Mouse (Mus musculus): ENCODE measurements around the gene Cavin1. TPM values are rescaled to one million over a fixed set of nuclear protein-coding genes. Genes with fewer than 3 reads are reported as not detected.

Gene Cavin1
- total RNA-seq, 2 experiments from 2014 or later, result 479 to 498 TPM

GRCm38 (mm10) chr11:100957244-100957643 is 13.4 kb downstream of the Cavin1 start:
- DNase-seq, result peak; percentile 98

- DNase-seq, result no peak
These were observed 21.1 kb downstream of the Cavin1 start for GRCm38 (mm10) chr11:100949540-100949939.

GRCm38 (mm10) chr11:100948317-100948716 is 22.4 kb downstream of the Cavin1 start:
- DNase-seq, result no peak

GRCm38 (mm10) chr11:100947548-100947947 is 23.1 kb downstream of the Cavin1 start:
- no peak for DNase-seq

- DNase-seq, result no peak
These were observed 23.8 kb downstream of the Cavin1 start for GRCm38 (mm10) chr11:100946862-100947261.

GRCm38 (mm10) chr11:100942388-100942787 is 28.3 kb downstream of the Cavin1 start:
- DNase-seq, result no peak

- DNase-seq, result peak; percentile 100
These were observed 31.1 kb downstream of the Cavin1 start, which contains the start of gene Stat3 for GRCm38 (mm10) chr11:100939512-100940151. Stat3 (minus strand) TSS chr11:100939540.

GRCm38 (mm10) chr11:100938711-100939511 is 31.8 kb downstream of the Cavin1 start:
- peak; percentile 40 for DNase-seq

GRCm38 (mm10) chr11:100938112-100938511 is 32.6 kb downstream of the Cavin1 start:
- DNase-seq, result peak; percentile 32

- no peak for DNase-seq
These were observed 33.4 kb downstream of the Cavin1 start for GRCm38 (mm10) chr11:100937295-100937694.

- DNase-seq, result peak; percentile 29
These were observed 35.0 kb downstream of the Cavin1 start for GRCm38 (mm10) chr11:100935373-100936355.

GRCm38 (mm10) chr11:100931254-100931921 is 39.3 kb downstream of the Cavin1 start:
- no peak for DNase-seq

GRCm38 (mm10) chr11:100930611-100931010 is 40.1 kb downstream of the Cavin1 start:
- DNase-seq, result no peak

GRCm38 (mm10) chr11:100927386-100927785 is 43.3 kb downstream of the Cavin1 start:
- DNase-seq, result no peak

GRCm38 (mm10) chr11:100924386-100924919 is 46.2 kb downstream of the Cavin1 start:
- DNase-seq, result no peak

GRCm38 (mm10) chr11:100920887-100921624 is 49.6 kb downstream of the Cavin1 start:
- no peak for DNase-seq

- DNase-seq, result no peak
These were observed 52.7 kb downstream of the Cavin1 start for GRCm38 (mm10) chr11:100918007-100918406.

- DNase-seq, result no peak
These were observed 54.2 kb downstream of the Cavin1 start for GRCm38 (mm10) chr11:100916432-100916971.

- DNase-seq, result no peak
These were observed 55.6 kb downstream of the Cavin1 start for GRCm38 (mm10) chr11:100915063-100915462.

GRCm38 (mm10) chr11:100914415-100914814 is 56.3 kb downstream of the Cavin1 start:
- no peak for DNase-seq
